Mouse (Mus musculus) adrenal gland, postnatal 10 days (tissue): ENCODE results near the gene Ndufv1. TPM values are rescaled to one million over a fixed set of nuclear protein-coding genes. Genes with fewer than 3 reads are reported as not detected.
"Not testable (repeated sequence)": the region's sequence is repeated elsewhere in the genome, so short reads cannot be mapped to it uniquely, and the experiment has no call there.

Source experiments
- DNase-seq: peaks from one replicate; pipeline ENCODE4 v3.0.0; 2021; ENCODE audit warnings: mixed read lengths
- total RNA-seq, 2 experiments: library from RNA; stranded (reverse); gene quantifications; 2 replicates each; pipeline ENCODE4 v1.2.3; 2021

The Ndufv1 gene
- total RNA-seq, 2 experiments from 2014 or later: 683 to 759 TPM

DNA sequence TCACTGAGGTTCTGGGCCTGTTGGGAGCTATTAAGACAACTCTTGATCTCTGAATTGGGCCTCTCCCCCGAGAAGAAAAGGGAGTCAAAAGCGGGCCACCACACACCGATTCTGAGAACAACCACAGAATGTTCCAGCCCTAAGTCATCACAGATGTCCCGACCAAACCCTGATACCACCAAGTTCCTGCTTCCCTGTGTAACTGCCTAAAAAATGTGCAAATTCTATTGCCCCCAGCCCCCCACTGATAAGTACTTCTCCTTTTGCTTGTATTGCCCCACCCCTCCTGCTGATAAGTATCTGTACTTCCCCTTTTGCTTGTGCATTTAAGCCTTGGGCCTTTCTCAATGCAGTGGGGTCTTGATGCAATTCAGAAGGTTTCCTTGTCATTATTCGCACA, 31.5 kb upstream of the Ndufv1 start:
- not testable (repeated sequence) for DNase-seq

DNA sequence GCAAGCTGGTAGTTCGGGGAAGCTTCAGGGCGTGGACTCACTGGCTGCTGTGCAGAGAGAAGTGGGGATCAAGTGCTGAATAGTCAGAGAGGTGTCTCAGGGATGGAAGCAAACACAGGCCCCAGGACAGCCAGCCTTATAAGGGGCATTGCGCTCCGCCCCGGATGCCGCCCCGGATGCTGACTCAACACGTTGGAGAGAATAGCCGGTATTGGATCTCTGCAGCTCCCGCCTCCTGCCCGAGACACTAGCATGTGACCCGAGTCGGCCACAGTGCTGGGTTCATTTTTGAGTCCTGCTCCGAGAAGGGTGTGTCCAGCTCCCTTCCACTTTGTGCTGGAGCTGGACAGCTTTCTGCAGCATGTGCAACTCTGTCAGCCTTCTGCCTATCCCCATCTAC, 29.5 kb upstream of the Ndufv1 start:
- DNase-seq: peak; percentile 24

DNA sequence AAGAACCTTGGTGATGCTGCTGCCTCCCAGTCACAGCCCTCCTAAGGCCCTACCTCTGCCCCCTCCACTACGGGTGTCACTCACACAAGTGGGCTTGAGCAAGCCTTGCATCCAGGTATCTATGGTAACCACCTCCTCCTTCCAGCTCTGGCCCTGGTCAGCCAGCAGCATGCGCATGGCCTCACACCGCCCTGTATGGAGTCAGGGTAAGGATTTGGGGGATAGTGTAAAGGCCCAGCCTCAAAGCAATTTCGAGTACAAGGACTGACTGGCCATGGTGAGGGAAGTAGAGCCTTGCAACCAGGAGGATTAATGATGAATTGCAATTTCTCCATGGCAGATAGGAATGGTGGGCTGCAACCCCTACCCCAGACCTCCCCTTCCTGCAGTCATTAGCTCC, 28.9 kb upstream of the Ndufv1 start:
- not testable (repeated sequence) for DNase-seq

DNA sequence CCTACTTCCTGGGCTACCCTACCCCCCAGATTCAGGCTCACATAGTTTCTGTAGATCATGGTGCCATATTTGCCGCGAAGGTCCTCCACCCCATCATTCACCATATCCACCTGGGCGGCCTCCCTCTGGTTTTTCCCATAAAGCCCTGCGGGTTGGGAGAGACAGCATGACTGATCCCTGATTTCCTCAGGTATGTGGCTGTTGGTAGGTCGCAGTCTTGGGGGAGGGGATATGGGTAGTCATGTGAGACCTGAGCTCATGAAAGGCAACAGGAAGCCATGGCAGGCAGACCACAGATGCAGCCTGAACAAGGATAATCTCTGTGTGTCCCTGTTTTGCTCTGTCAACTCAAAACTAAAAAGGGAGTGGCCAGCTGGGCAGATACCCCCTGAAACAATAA, 28.3 kb upstream of the Ndufv1 start:
- not testable (repeated sequence) for DNase-seq

DNA sequence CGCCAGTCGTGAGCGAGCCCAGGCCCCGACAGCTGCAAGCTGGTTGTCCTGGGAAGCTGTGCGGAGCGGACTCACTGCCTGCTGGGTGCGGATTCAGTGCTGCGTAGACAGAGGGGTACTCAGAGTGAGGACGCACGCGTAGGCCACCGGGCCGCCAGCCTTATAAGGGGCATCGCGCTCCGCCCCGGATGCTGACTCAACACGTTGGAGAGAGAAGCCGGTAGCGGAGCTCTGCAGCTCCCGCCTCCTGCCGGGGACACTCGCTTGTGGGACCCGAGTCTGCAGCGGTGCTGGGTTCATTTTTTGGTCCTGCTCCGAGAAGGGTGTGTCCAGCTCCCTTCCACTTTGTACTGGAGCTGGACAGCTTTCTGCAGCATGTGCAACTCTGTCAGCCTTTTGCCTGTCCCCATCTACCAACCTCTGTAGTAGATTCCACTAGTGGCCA, 25.2 kb upstream of the Ndufv1 start, which contains the start of gene Gstp1:
TSS of gene Gstp1 (minus strand) at position 198 of the 445 bp plus-strand sequence.
- DNase-seq: peak; percentile 93

DNA sequence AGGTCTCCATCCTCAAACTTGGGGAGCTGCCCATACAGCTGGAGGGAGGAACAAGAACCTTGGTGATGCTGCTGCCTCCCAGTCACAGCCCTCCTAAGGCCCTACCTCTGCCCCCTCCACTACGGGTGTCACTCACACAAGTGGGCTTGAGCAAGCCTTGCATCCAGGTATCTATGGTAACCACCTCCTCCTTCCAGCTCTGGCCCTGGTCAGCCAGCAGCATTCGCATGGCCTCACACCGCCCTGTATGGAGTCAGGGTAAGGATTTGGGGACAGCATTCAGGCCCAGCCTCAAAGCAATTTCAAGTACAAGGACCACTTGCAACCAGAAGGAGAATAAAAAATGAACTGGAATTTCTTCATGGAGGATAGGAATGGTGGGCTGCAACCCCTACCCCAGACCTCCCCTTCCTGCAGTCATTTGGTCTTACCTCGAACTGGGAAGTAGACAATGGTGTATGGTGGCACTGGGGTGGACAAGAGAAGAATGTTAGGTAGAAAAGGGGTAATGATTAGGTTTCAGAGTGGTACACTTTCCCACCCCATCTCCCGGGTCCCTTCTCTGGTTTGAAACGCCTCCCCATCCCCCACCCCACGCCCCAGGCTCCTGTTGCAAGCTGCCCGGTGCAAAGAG, 24.7 kb upstream of the Ndufv1 start:
- DNase-seq: not testable (repeated sequence)

DNA sequence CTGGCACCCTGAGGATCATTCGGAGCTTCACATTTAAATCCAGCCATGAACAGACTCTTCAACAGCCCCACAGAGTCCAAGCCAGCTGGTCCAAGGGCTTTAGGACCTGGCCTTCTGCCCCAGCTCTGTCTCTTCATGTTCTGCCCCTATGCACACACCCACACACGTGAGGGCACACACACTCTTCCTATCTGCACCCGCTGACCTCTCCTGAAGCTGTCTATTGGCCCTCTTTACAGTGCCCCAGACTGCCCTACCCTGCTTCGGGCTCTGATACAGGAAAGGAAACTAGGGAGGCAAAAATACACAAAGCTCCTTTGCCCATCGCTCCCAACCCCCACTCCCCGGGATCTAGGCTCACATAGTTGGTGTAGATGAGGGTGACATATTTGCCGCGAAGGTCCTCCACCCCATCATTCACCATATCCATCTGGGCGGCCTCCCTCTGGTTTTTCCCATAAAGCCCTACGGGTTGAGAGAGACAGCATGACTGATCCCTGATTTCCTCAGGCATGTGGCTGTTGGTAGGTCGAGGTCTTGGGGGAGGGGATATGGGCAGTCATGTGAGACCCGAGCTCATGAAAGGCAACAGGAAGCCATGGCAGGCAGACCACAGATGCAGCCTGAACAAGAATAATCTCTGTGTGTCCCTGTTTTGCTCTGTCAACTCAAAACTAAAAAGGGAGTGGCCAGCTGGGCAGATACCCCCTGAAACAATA, 23.9 kb upstream of the Ndufv1 start:
- no peak for DNase-seq

DNA sequence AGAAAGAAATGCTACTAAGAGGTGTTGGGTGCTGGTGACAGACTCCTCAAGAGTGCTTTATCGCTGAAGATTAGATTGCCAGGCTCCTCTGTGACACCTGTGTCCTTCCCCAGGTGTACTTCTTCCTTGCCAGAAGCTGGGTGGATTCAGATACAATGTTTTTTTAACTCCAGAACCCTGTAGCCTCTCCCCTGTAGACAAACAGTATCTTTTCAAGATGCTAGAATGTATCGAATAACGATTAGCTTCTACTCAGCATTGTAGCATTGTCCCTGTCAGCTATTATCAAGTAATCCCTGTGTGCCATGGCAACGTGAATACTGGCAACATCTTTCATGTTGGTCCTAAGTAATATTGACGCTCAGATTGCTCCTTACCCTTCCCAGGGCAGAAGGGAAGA, 21.1 kb upstream of the Ndufv1 start:
- DNase-seq: no peak

DNA sequence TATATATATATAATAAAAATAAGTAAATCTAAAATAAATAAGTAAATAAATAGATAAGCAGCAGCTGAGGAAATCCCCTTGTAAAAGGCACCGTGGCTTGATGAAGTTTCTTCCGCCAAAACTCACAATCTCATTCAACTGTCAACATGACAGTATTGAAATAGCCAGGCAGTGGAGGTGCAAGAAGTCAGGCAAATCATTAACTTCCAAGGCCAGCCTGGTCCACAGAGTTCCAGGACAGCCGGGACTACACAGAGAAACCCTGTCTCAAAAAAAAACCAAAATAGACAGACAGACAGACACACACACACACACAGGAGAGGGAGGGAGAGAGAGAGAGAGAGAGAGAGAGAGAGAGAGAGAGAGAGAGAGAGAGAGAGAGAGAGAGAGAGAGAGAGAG, 20.7 kb upstream of the Ndufv1 start:
- DNase-seq: no peak

DNA sequence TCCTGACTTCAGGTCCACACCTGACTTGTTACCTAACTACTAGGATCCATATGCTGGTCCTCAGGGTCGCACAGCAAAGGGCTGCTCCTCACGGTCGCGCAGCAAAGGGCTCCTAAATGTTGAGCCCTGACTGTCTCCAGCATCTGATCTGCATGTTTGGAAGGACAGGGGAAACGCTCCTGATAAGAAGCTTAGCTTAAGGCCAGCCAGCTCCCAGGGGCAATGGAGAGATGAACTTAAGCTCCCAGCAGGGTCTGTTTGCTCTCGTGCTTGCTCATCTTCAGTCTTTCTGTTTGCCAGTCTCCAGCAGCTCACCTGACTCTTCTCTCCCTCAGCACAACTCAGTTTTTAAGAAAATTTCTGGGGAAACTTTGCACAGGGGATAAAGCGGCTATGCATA, 20.1 kb upstream of the Ndufv1 start:
- DNase-seq: no peak

DNA sequence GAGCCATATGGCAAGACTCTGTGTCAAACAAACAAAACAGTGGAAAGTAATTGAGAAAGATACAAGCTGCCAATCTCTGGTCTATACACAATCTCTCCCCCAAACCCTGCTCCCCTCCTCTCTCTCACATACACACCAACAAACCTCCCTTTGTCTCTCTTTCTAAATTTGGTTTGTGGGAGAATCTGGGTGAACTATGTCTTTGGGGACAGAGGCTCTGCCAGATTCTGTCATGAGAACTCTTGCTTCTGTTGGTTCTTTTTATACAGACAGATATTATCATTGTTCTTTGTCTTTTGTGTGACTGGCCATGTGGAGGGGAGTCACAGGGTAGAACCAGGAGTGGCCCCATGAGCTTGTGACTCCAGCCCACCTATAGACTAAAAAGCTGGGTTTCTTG, 15.0 kb upstream of the Ndufv1 start:
- DNase-seq: no peak

DNA sequence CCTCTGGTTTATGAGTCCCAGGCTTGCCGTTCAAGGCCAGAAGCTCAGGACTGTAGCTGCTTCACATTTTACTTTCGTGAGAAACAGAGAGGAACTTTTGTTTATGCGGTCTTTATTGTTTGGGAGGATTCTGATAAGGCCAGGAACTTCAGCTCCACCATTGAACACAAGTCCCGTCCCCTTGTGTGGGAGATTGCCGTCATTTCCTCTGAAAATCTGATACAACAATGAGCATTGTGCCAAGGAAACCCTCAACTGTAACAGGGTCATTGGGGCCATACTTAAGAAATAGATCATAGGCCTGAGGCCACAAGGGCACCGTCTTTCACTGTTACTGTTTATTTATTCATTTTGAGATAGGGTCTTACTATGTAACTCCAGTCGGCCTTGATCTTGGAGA, 10.6 kb upstream of the Ndufv1 start:
- no peak for DNase-seq

DNA sequence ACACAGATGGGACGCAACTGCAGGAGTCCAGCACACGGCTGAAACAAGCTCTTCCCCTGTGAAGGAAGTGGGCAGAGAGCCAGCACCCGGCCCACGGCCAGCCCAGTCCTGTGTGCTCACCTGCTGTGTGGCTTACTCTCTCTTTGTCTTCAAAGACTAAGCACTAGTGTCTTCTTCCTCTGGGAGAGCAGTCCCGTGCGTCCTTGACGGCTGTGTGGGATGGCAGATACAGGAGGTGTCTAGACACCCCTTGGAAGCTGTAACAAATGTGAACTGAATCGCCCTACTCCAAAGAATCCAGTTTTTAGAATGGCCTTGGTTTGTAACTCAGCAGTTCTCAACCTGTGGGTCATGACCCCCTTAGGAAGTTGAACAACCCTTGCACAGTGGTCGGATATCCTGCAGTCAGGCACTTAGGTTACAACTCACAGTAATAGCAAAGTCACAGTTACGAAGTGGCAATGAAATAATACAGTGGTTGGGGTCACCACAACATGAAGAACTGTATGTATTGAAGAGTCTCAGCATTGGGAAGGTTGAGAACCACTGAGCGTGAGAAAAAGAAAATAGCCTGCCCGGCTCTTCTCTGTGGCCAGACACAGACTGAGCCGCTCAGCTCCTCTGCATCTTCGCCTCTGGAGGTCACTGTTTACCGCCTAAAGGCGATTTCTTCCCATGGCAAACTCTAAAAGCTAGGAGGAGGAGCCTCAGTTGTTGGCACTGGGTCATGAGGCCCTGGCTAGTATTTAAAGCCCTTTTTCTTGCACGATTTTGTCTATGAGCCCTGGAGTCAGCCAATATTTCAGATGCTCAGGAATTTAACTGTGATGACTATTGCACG, 6.4 kb upstream of the Ndufv1 start:
- peak; percentile 86 for DNase-seq

DNA sequence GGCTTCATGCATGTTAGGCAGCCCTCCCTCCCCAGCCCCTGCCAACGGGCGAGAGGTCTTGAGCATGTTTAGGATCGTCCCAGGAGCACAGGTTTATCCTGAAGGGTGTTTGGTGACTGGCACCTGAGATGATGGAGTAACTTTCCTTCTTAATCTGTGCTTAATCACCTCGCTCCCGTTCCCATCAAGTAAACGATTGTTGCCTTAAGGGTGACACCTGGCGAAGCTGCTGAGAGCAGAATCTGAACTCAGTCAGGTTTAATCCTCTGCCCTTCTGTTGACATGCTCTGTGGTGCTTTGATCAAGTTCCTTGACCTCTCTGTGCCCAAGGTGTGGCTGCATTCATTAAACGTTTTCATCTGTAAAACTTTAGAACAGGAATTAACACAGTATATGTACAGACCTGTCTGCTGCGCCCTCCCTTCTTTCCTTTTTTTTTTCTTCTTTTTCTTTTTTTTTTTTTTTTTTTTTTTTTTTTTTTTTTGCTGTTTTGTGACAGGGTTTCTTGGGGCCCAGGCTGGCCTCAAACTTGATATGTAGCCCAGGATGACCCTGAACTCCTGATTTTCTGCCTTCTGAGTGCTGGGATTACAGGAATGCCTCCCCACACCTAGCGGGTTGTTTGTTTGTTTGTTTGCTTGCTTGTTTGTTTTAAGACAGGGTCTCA, 5.4 kb upstream of the Ndufv1 start:
- no peak for DNase-seq

DNA sequence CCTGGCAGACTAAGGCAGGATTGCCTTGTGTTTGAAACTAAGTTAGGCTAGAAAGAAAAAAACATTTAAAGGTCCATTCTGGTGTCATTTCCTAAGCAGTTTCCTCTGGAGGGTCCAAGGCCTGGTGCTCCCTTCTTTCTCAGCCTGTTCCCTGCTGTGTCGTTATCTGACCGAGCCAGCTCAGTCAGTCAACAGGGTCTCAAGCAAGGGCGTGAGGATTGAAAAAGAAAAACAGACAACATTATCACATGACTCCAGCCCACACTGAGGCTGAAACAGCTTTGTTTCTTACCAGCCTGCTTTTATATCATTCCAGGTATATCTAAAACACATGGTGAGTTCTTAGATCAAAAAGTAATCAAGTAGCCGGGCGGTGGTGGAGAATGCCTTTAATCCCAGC, 3.0 kb upstream of the Ndufv1 start:
- DNase-seq: no peak

DNA sequence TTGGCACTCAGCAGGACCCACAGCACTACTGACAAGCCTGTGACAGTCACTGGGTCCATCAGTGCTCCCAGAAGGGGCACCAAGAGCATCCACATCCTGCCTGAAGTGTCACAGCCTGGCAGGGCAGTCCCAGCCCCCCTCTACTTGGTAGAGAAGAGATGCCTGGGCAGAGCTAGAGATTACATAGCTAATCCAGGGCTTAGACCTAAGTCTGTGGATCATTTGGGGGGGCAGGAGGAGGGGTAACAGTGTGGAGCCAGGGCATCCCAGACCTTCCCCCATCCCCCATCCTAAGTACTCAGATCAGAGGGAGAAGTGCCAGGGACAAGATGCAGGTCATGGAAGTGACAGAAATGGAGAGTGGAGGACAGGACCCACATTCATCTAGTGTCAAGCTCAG, 2.2 kb upstream of the Ndufv1 start:
- DNase-seq: no peak

DNA sequence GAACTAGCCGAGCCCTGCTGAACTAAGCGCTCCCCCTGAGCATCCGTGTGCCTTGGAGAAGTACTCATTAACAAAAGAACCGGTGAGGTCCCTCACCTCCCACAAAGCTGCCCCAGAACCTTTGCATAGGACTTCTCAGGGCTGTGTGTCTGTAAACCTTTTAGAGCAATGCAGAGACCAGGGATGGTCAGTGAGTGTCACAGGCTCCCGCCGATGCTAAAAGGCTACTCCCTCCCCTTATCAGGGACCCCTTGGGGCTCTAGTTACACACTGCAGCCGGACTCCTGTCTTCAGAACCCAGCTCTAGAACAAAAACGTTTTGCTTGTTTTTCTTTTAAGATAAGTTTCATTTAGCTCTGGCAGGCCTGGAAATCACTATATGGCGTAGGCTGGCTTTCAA, 460 bp upstream of the Ndufv1 start:
- no peak for DNase-seq

DNA sequence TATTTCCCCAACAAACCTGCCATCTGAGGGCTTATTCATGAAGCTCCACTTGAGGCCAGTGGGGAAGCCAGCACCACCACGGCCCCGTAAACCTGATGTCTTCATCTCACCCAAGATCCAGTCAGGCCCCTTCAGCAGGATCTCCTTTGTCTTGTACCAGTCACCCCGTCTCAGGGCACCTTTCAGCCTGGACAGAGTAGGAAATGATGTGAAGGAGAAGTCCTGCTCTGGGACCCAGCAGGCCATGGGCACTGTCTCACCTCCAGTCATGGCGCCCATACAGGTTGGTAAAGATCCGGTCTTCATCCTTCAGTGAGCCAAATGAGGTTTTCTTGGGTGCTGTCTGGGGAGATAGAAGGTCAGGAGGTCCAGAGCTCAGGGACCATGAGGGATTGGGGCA, 1.5 kb downstream of the Ndufv1 start:
- no peak for DNase-seq

DNA sequence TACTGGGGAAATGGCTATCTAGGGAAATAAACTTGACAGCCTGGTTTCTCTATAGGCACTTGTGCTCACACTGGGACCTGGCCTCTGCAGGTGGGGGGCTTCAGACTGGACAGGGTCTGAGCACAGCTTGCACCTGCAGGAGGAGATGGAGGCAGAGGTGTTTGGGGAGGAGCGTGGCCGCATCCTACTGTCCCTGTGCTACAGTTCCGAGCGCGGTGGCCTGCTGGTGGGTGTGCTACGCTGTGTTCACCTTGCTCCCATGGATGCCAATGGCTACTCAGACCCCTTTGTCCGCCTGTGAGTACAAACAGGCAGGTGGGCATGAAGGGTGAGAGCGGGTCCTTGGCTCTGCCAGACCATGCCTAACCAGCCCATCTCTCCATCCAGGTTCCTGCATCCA, 6.6 kb downstream of the Ndufv1 start:
- DNase-seq: no peak

DNA sequence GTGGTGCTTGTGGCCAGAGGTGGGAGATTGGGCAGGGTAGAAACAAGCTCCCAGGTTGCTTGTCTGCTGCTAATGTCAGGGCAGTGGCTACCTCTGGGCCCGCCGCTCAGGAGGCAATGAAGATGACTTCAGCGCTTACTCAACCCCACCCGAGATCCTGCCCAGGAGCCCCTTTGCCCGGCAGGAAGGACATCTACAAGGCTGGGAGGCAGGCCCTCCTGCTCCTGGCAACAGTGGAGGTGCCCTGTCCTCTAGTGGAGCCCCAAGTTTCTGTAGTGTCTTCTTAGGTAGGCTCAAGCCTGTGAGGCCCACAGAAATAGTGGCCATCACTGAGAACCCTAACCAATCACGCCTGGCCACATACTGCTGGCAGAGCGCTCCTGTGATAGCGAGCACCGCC, 7.5 kb downstream of the Ndufv1 start:
- no peak for DNase-seq

DNA sequence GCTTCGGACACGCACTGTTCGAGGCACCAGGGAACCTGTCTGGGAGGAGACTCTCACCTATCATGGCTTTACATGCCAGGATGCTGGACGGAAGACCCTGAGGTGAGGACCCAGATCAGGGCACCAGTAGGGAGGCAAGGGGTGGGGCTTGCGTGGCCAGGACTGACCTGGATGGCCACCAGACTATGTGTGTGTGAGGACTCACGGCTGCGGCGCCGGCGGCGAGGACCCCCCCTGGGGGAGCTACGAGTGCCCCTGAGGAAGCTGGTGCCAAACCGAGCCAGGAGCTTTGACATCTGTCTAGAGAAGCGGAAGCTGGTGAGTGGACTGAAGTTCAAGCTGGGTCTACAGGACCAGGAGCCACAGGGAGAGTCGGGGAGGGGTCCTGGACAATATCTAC, 8.3 kb downstream of the Ndufv1 start:
- no peak for DNase-seq

DNA sequence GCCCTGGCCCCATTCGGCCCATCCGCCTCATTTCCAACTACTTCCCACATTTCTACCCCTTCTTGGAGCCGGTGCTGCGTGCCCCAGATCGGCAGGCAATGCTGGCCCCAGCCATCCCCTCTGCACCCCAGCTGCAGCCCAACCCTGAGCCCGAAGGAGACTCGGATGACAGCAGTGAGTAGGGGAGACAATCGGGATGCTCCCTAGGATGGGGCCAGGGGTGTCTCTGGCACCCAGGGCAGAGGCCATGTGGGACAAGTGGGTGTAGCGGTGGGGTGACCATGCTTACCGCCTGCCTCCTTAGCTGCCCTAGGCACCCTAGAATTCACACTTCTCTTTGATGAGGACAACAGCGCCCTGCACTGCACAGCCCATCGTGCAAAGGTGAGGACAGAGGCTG, 9.0 kb downstream of the Ndufv1 start:
- DNase-seq: no peak

DNA sequence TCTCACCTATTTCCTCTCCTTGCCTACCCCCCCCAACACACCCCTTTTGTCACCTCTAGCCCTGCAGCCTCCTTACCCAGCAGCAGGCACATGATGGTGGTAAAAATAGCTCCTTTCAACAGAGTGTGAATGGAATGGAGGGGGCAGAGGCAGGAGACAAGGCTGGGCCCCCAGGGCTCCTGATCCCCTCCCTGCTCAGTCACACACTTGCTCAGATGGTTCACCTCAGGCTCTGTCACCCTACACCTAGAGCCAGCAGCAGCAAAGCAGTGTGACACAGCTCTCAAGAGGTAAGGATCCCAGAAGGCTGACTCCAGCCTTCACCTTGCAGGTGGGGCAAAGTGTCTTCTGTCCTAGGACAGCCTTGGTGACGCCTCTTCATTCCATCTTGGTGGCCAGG, 9.5 kb downstream of the Ndufv1 start, which contains the start of gene Doc2g:
TSS of gene Doc2g (plus strand) at position 202 of the 400 bp plus-strand sequence.
- DNase-seq: no peak
